Mouse (Mus musculus) stomach, embryonic 15.5 days (tissue): ENCODE measurements around the gene Vsig10. TPM values are rescaled to one million over a fixed set of nuclear protein-coding genes. Genes with fewer than 3 reads are reported as not detected.
A peak's percentile ranks its signal among the peaks of the same experiment; 100 is the strongest.
"Not testable (repeated sequence)": the region's sequence is repeated elsewhere in the genome, so short reads cannot be mapped to it uniquely, and the experiment has no call there.

Experiments
- ATAC-seq: fragments of 200-750 bp; cut with Nextera tagmentation; 2 replicates; pipeline ENCODE4 v1.8.0; 2017; ENCODE audit warnings: low read depth, moderate number of reproducible peaks, moderate TSS enrichment; ENCODE audit not compliant: insufficient read depth, low FRiP score
- H3K27ac ChIP-seq: fragments of 300-500 bp; sonication (generic); 2 replicates; pipeline ENCODE4 v1.5.1; 2015; ENCODE audit warnings: mild to moderate bottlenecking, inconsistent platforms
- H3K27me3 ChIP-seq: fragments of 300-500 bp; sonication (generic); replicated peaks from 2 replicates; pipeline ENCODE4 v1.6.1; 2015; ENCODE audit warnings: inconsistent platforms
- H3K36me3 ChIP-seq: fragments of 300-500 bp; sonication (generic); 2 replicates; pipeline ENCODE4 v1.6.1; 2015; ENCODE audit warnings: inconsistent platforms
- H3K4me1 ChIP-seq: fragments of 300-500 bp; sonication (generic); 2 replicates; pipeline ENCODE4 v1.6.1; 2015; ENCODE audit warnings: inconsistent platforms
- H3K4me2 ChIP-seq: fragments of 300-500 bp; sonication (generic); 2 replicates; pipeline ENCODE4 v1.6.1; 2015; ENCODE audit warnings: mild to moderate bottlenecking, inconsistent platforms
- H3K4me3 ChIP-seq: fragments of 300-500 bp; sonication (generic); replicated peaks from 2 replicates; pipeline ENCODE4 v1.5.1; 2015; ENCODE audit warnings: inconsistent platforms
- H3K9ac ChIP-seq: fragments of 300-500 bp; sonication (generic); 2 replicates; pipeline ENCODE4 v1.6.1; 2015; ENCODE audit warnings: inconsistent platforms
- H3K9me3 ChIP-seq: fragments of 300-500 bp; sonication (generic); 2 replicates; pipeline ENCODE4 v1.6.1; 2016; ENCODE audit warnings: inconsistent platforms
- WGBS: fragments of 180-500 bp; shearing (Covaris S2); methylation state at CpG from one replicate; pipeline ENCODE4 v1.1.7; 2015; 5-methylcytosine and 5-hydroxymethylcytosine counted together
- polyA plus RNA-seq: library from polyadenylated mRNA; unstranded; fragments of >200 nt; fragmentation: Nextera tagmentation; extraction: Ambion mirVana; gene quantifications from 2 replicates; pipeline ENCODE4 v1.2.1, GENCODE M21; 2015

The Vsig10 gene
- polyA plus RNA-seq, 1 experiment from 2014 or later = 20.1 TPM

DNA sequence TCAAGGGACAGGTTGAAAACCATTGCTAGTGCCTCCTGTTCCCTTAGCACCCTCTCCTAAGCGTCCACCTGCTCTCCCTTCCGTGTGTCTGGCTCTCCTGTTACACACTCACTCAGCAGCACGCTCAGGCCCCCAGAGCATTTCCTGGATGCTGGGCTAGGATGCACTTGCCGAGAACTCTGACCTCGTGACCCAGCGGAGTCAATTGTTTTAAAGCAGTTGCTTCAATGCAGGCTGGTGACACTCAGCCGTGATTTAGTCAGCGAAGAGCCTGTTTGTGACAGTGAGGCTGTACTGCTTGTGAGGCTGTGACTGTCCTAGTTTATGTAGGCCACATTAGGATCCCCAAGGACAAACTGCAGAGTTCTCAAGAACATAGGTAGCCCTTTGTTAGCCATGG lies 48.3 kb downstream of the Vsig10 start:
- ATAC-seq = no peak
- H3K27ac ChIP-seq = no peak overlapping the region
- no peak overlapping the region for H3K9ac ChIP-seq
- H3K4me3 ChIP-seq = no peak overlapping the region
- H3K27me3 ChIP-seq = no peaks in the 10 kb centered on the region
- peaks cover 10% of the 10 kb centered on the region for H3K4me1 ChIP-seq
- no peaks in the 10 kb centered on the region for H3K9me3 ChIP-seq
- no peak overlapping the region for H3K4me2 ChIP-seq
- peaks cover 32% of the 10 kb centered on the region for H3K36me3 ChIP-seq
- WGBS = 34% methylated on average over 8 of the region's 8 CpGs

DNA sequence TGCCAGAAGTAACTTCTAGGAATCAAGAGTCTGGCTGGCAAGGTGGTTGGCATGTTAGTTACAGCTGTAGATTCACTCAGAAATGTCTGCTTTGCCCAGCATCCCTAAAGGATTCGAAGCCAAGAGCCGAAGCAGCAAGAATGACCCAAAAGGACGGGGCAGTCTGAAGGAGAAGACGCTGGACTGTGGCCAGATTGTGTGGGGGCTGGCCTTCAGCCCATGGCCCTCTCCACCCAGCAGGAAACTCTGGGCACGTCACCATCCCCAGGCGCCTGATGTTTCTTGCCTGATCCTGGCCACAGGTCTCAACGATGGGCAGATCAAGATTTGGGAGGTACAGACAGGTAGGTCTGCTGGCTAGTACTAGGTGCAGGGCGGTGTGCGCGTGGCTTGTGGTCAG lies 51.7 kb downstream of the Vsig10 start:
- no peak overlapping the region for H3K4me3 ChIP-seq
- no peaks in the 10 kb centered on the region for H3K27me3 ChIP-seq
- peaks cover 39% of the 10 kb centered on the region for H3K36me3 ChIP-seq
- H3K9me3 ChIP-seq = no peaks in the 10 kb centered on the region
- H3K4me2 ChIP-seq = no peak overlapping the region
- 82% methylated on average over 10 of the region's 10 CpGs for WGBS
- H3K4me1 ChIP-seq = 0 out of 2 replicates have a peak, but pooled peaks cover 3% of the 10 kb centered on the region
- no peak for ATAC-seq
- no peak overlapping the region for H3K27ac ChIP-seq
- no peak overlapping the region for H3K9ac ChIP-seq

DNA sequence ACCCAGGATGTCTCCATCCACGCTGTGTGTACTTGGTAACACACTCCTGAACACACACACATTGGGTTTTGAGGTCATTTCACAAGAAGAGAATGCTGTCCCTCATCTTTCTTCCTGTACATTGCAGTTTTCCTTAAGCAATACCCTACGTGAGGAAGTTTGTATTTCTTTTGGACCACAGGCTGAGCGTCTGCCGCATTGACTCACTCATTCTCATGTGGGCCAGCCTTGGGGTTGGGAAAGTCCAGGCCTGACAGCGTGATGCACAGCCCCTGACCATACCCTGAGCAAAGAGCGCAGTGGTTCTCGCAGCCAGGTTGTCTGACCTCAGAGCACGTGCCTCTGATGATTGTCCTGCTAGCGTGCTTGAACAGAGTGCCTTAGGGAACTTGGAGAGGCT lies 54.5 kb downstream of the Vsig10 start:
- Histone ChIP-seq H3K36me3 (peaks cover 38% of the 10 kb centered on the region), H3K4me3 (no peak overlapping the region), H3K27me3 (no peaks in the 10 kb centered on the region), H3K9ac (no peak overlapping the region), H3K4me1 (no peaks in the 10 kb centered on the region), H3K9me3 (no peaks in the 10 kb centered on the region), H3K27ac (no peak overlapping the region), H3K4me2 (no peak overlapping the region)
- no peak for ATAC-seq
- 90% methylated on average over 9 of the region's 9 CpGs for WGBS

DNA sequence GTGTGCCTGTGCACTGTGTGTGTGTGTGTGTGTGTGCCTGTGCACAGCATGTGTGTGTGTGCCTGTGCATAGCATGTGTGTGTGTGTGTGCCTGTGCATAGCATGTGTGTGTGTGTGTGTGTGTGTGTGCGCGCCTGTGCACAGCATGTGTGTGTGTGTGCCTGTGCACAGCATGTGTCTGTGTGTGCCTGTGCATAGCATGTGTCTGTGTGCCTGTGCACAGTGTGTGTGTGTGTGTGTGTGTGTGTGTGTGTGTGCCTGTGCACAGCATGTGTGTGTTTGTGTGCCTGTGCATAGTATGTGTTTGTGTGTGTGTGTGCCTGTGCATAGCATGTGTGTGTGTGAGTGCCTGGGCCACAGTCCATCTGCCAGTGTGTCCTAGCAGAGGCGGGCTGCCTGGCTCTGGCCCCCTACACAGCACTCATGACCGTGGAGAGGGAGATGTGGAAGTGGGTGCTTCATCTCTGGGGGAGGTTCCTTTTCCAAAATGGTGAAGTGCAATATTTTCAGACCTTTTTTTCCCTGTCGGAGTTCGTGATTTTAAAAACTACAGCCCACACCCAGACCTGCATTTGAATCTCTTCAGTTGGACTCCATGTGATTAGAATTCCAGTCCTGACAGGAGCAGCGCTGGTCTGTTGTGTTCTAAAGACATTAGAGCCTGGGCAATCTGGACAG lies 55.6 kb downstream of the Vsig10 start:
- H3K36me3 ChIP-seq = peaks cover 40% of the 10 kb centered on the region
- 84% methylated on average over 7 of the region's 7 CpGs for WGBS
- H3K27ac ChIP-seq = no peak overlapping the region
- H3K4me3 ChIP-seq = no peak overlapping the region
- H3K4me2 ChIP-seq = no peak overlapping the region
- H3K9me3 ChIP-seq = no peaks in the 10 kb centered on the region
- no peak for ATAC-seq
- H3K27me3 ChIP-seq = no peaks in the 10 kb centered on the region
- H3K9ac ChIP-seq = no peak overlapping the region
- no peaks in the 10 kb centered on the region for H3K4me1 ChIP-seq

- Histone ChIP-seq H3K4me3 (no peak overlapping the region), H3K4me1 (no peaks in the 10 kb centered on the region), H3K9me3 (no peaks in the 10 kb centered on the region), H3K27me3 (no peaks in the 10 kb centered on the region), H3K36me3 (peaks cover 44% of the 10 kb centered on the region), H3K27ac (no peak overlapping the region), H3K4me2 (no peak overlapping the region), H3K9ac (no peak overlapping the region)
- no peak for ATAC-seq
- WGBS = 78% methylated on average over 11 of the region's 11 CpGs
Observed at GRCm38 (mm10) chr5:117376331-117376761, 57.5 kb downstream of the Vsig10 start.

DNA sequence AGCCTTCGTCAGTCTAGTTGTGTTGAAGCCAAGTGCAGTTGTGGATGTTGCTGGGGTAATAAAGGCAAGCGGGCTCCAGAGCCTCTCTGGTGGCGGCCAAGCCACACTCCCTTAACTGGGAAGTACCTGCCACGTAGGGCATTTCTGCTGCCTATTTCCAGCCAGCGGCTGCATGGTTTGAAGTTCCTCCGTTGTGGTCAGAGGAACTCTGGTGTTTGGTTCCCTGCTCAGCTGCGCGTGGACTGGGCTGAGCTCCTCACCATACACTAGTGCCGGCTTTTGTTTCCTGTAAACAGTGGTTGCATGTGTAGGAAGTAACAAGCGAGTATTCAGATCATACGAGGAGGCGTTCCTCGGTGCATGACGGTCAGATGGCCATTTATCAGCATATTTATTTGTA lies 58.8 kb downstream of the Vsig10 start:
- 87% methylated on average over 14 of the region's 14 CpGs for WGBS
- not testable (repeated sequence) for ATAC-seq, H3K4me2 ChIP-seq, H3K9ac ChIP-seq, H3K9me3 ChIP-seq, H3K4me1 ChIP-seq, H3K27ac ChIP-seq, H3K4me3 ChIP-seq, H3K27me3 ChIP-seq
- peaks cover 46% of the 10 kb centered on the region for H3K36me3 ChIP-seq

- Histone ChIP-seq H3K27me3 (no peaks in the 10 kb centered on the region), H3K4me3 (no peak overlapping the region), H3K36me3 (peaks cover 54% of the 10 kb centered on the region), H3K9me3 (no peaks in the 10 kb centered on the region), H3K4me1 (no peaks in the 10 kb centered on the region), H3K4me2 (no peak overlapping the region), H3K27ac (no peak overlapping the region), H3K9ac (no peak overlapping the region)
- 79% methylated on average over 4 of the region's 4 CpGs for WGBS
- no peak for ATAC-seq
Observed at GRCm38 (mm10) chr5:117380199-117380598, 61.3 kb downstream of the Vsig10 start.

DNA sequence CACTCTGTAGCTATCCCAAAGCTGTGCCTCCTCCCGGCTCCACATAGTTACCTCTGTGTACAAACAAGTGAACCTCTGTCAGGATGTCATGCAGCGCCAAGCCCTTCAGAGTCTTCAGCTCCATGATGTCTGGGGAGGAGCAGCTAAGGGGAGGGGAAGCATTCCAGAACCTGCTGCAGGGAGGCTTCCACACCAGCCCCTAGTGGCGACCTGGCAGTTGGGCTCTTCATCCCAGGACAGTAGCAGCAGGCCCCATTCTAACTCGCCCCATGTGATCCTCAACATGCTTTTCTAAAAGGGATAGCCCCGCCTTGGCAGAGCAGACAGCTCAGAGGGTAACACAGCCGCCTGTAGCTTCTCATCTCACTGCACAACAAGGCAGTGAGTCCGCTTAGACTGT lies 62.9 kb downstream of the Vsig10 start:
- no peaks in the 10 kb centered on the region for H3K27me3 ChIP-seq
- WGBS = 82% methylated on average over 7 of the region's 7 CpGs
- peaks cover 55% of the 10 kb centered on the region for H3K36me3 ChIP-seq
- no peak for ATAC-seq
- no peak overlapping the region for H3K4me3 ChIP-seq
- no peak overlapping the region for H3K9ac ChIP-seq
- no peak overlapping the region for H3K27ac ChIP-seq
- H3K4me2 ChIP-seq = no peak overlapping the region
- H3K4me1 ChIP-seq = no peaks in the 10 kb centered on the region
- no peaks in the 10 kb centered on the region for H3K9me3 ChIP-seq

DNA sequence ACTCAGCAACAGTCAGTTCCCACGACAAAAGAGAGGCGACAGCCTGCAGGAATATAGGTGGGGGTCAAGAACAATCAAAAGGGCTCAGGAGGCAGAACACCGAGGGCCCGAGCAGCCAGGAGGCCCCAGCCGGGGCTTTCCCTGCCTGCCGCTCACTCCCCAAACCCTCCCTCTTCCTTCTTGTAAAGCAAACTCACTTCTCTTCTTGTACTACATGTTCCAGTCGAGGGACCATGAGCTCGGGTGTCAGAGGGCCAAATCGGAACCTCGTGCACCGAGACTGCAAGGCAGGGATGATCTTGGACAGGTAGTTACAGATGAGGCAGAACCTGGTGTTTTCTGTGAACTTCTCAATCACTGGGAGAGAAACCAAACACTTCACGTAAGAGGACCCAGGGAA lies 64.3 kb downstream of the Vsig10 start:
- Histone ChIP-seq H3K36me3 (peaks cover 61% of the 10 kb centered on the region), H3K27me3 (no peaks in the 10 kb centered on the region), H3K4me2 (no peak overlapping the region), H3K9ac (no peak overlapping the region), H3K9me3 (no peaks in the 10 kb centered on the region), H3K4me1 (peaks cover 10% of the 10 kb centered on the region; the same call in 1 of the 2 replicates), H3K4me3 (no peak overlapping the region), H3K27ac (no peak overlapping the region)
- no peak for ATAC-seq
- WGBS = 79% methylated on average over 12 of the region's 12 CpGs

DNA sequence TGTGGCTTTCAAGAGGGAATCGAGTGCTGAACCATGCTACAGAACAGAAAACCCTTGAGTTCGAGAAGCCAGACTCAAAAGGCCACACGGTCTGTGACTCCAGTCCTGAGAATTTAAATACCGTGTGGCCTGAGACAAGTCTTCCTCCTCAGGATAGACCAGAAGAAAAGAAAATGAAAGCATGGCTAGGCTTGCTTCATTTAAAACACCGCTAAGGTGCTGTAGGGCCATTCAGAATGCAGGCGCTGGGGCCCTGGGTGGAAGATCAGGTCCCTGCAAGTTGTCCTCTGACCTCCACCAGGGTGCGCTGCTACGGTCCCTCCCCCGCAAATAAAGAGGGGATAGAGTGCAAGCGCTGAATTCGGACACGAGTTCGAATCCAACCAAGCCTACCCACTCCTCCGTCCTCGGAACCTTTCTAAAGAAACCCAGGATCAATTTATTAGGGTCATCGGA lies 69.4 kb downstream of the Vsig10 start:
- Histone ChIP-seq H3K9me3 (no peaks in the 10 kb centered on the region), H3K36me3 (peaks cover 25% of the 10 kb centered on the region; the same call in 1 of the 2 replicates), H3K9ac (peak overlapping the region; percentile 88), H3K27me3 (no peaks in the 10 kb centered on the region), H3K4me1 (peaks cover 14% of the 10 kb centered on the region; the same call in 1 of the 2 replicates), H3K27ac (peak overlapping the region; percentile 61; the same call in 1 of the 2 replicates), H3K4me2 (peak overlapping the region; percentile 74), H3K4me3 (peak overlapping the region; percentile 85)
- 0 out of 2 replicates have a peak, but pooled peaks have one; percentile 33 for ATAC-seq
- WGBS = 5% methylated on average over 16 of the region's 16 CpGs

GRCm38 (mm10) chr5:117388877-117389276 lies 70.0 kb downstream of the Vsig10 start, which contains the start of gene Rfc5:
TSS of gene Rfc5 (minus strand) at chr5:117389047.
- H3K9ac ChIP-seq = peak within 1 kb of the TSS; percentile 88
- under 1% methylated on average over 44 of the region's 44 CpGs for WGBS
- H3K36me3 ChIP-seq = peaks cover 20% of the 10 kb centered on the region; the same call in 1 of the 2 replicates
- H3K4me3 ChIP-seq = peak within 1 kb of the TSS; percentile 85
- H3K27me3 ChIP-seq = no peaks in the 10 kb centered on the region
- H3K27ac ChIP-seq = peak within 1 kb of the TSS; percentile 61; the same call in 1 of the 2 replicates
- H3K9me3 ChIP-seq = no peaks in the 10 kb centered on the region
- peak within 1 kb of the TSS; percentile 74 for H3K4me2 ChIP-seq
- ATAC-seq = peak; percentile 96
- peaks cover 14% of the 10 kb centered on the region; the same call in 1 of the 2 replicates for H3K4me1 ChIP-seq

DNA sequence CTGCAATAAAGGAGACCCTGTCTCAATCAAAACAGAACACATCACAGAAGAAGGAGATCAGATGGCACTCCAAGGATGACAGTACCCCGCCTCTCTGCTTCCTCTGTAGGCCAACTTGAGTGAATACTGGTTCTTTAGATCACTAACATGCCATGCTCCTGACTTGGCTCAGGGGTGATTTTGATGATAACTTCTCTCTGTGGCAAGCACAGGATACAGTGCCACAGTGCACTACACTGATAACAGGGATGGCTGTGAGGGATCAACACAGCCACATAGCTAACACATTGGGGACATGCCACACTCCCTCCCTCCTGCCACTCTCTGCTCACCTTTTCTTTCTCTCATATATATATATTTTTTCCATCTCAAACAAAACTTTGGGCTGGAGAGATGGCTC lies 72.0 kb downstream of the Vsig10 start:
- Histone ChIP-seq H3K4me2 (no peak overlapping the region), H3K27me3 (no peaks in the 10 kb centered on the region), H3K4me1 (peaks cover 14% of the 10 kb centered on the region; the same call in 1 of the 2 replicates), H3K4me3 (no peak overlapping the region), H3K36me3 (0 out of 2 replicates have a peak, but pooled peaks cover 7% of the 10 kb centered on the region), H3K27ac (no peak overlapping the region), H3K9ac (no peak overlapping the region), H3K9me3 (no peaks in the 10 kb centered on the region)
- no peak for ATAC-seq
- WGBS = 91% methylated on average over 1 of the region's 1 CpGs
